Mouse (Mus musculus) lung, postnatal 0 days (tissue): ENCODE results near the gene Bptf. TPM values are rescaled to one million over a fixed set of nuclear protein-coding genes. Genes with fewer than 3 reads are reported as not detected.
"Not testable (repeated sequence)": the region's sequence is repeated elsewhere in the genome, so short reads cannot be mapped to it uniquely, and the experiment has no call there.

Experiments
- ATAC-seq: fragments of 200-750 bp; cut with Nextera tagmentation; 2 replicates; pipeline ENCODE4 v1.8.0; 2017; ENCODE audit warnings: moderate library complexity
- DNase-seq: peaks from one replicate; pipeline ENCODE4 v3.0.0-alpha.2; 2016; ENCODE audit warnings: low spot score
- H3K27ac ChIP-seq: fragments of 300-500 bp; sonication (generic); 2 replicates; pipeline ENCODE4 v1.5.1; 2014; ENCODE audit warnings: antibody characterized with exemption, mild to moderate bottlenecking, low read length, mixed read lengths
- H3K27me3 ChIP-seq: fragments of 300-500 bp; sonication (generic); replicated peaks from 2 replicates; pipeline ENCODE4 v1.6.1; 2014; ENCODE audit warnings: low read length, mixed read lengths; ENCODE audit not compliant: insufficient read depth
- H3K36me3 ChIP-seq: fragments of 300-500 bp; sonication (generic); 2 replicates; pipeline ENCODE4 v1.6.1; 2014; ENCODE audit warnings: low read length, mixed read lengths; ENCODE audit not compliant: insufficient read depth
- H3K4me1 ChIP-seq: fragments of 300-500 bp; sonication (generic); 2 replicates; pipeline ENCODE4 v1.6.1; 2014; ENCODE audit warnings: antibody characterized with exemption, low read depth, low read length, mixed read lengths; ENCODE audit not compliant: insufficient read depth
- H3K4me2 ChIP-seq: fragments of 300-500 bp; sonication (generic); replicated peaks from 2 replicates; pipeline ENCODE4 v1.6.1; 2014; ENCODE audit warnings: low read depth, mild to moderate bottlenecking, low read length, moderate library complexity, mixed read lengths
- H3K4me3 ChIP-seq: fragments of 300-500 bp; sonication (generic); 2 replicates; pipeline ENCODE4 v1.5.1; 2014; ENCODE audit warnings: low read depth, low read length
- H3K9ac ChIP-seq: fragments of 300-500 bp; sonication (generic); replicated peaks from 2 replicates; pipeline ENCODE4 v1.6.1; 2014; ENCODE audit warnings: low read depth, mild to moderate bottlenecking
- H3K9me3 ChIP-seq: fragments of 300-500 bp; sonication (generic); 2 replicates; pipeline ENCODE4 v1.6.1; 2016; ENCODE audit warnings: low read length, mixed read lengths
- CTCF ChIP-seq: IDR thresholded peaks from 2 replicates; pipeline ENCODE4 v1.5.1; 2016; ENCODE audit warnings: antibody characterized with exemption, mild to moderate bottlenecking
- EP300 ChIP-seq: IDR thresholded peaks from 2 replicates; pipeline ENCODE4 v1.6.1; 2016; ENCODE audit warnings: antibody characterized with exemption, mild to moderate bottlenecking, control low read depth
- WGBS: fragments of 180-500 bp; shearing (Covaris S2); extraction: QIAGEN DNeasy Blood & Tissue Kit; methylation state at CpG from one replicate; pipeline ENCODE4 v1.1.7; 2014; 5-methylcytosine and 5-hydroxymethylcytosine counted together
- polyA plus RNA-seq: library from polyadenylated mRNA; unstranded; fragments of >200 nt; fragmentation: Nextera tagmentation; extraction: Ambion mirVana; gene quantifications from 2 replicates; pipeline ENCODE4 v1.2.1, GENCODE M21; 2015

The Bptf gene
- polyA plus RNA-seq, 1 experiment from 2014 or later: 19.8 TPM

GRCm38 (mm10) chr11:107153645-107154044 lies 21.7 kb upstream of the Bptf start:
- ATAC-seq (no peak), DNase-seq (no peak)
- H3K9ac ChIP-seq: no peak overlapping the region
- H3K4me2 ChIP-seq: no peak overlapping the region
- H3K27me3 ChIP-seq: no peaks in the 10 kb centered on the region
- no peak for TF ChIP-seq EP300
- TF ChIP-seq CTCF: no peak
- no peaks in the 10 kb centered on the region for H3K9me3 ChIP-seq
- no peak overlapping the region for H3K4me3 ChIP-seq
- 70% methylated on average over 5 of the region's 5 CpGs for WGBS
- H3K4me1 ChIP-seq: no peaks in the 10 kb centered on the region
- H3K27ac ChIP-seq: no peak overlapping the region
- no peaks in the 10 kb centered on the region for H3K36me3 ChIP-seq

DNA sequence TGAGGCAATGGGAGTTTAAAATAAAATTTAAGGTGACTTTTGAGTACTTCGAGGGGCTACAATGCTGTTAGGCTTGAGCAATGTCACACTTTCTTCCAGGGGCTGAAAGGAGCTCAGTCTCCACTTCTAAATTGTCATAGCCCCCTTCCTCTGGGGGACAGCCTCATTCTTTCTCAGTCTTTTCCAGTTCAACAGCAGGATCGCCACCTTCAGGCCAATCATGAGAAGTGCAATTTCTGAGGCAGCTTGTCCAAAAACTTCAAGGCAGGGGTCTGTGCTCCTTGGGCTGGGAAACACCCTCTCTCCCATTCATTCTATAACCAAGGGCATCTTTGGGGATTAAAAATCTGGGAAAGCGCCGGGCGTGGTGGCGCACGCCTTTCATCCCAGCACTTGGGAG lies 19.9 kb upstream of the Bptf start:
- DNase-seq: peak; percentile 42
- no peak for ATAC-seq
- H3K4me2 ChIP-seq: no peak overlapping the region
- no peak overlapping the region for H3K9ac ChIP-seq
- 71% methylated on average over 7 of the region's 7 CpGs for WGBS
- H3K4me1 ChIP-seq: no peaks in the 10 kb centered on the region
- no peak overlapping the region for H3K4me3 ChIP-seq
- no peak overlapping the region for H3K27ac ChIP-seq
- no peaks in the 10 kb centered on the region for H3K36me3 ChIP-seq
- H3K27me3 ChIP-seq: no peaks in the 10 kb centered on the region
- no peaks in the 10 kb centered on the region for H3K9me3 ChIP-seq
- no peak for TF ChIP-seq EP300
- peak; percentile 59 for TF ChIP-seq CTCF

DNA sequence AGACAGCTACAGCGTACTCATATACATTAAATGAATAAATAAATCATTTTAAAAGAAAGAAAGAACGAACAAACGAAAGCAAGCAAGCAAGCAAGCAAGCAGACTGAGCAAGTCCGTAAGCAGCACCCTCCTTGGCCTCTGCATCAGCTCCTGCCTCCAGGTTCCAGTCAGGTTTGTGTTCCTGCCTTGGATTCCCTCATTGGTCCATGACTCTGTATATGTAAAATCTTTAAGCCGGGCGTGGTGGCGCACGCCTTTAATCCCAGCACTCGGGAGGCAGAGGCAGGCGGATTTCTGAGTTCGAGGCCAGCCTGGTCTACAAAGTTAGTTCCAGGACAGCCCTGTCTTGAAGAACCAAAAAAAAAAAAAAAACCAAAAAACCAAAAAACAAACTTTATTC lies 12.0 kb upstream of the Bptf start:
- H3K4me2 ChIP-seq, H3K36me3 ChIP-seq, H3K4me3 ChIP-seq, DNase-seq, H3K4me1 ChIP-seq, H3K27me3 ChIP-seq, H3K27ac ChIP-seq, H3K9me3 ChIP-seq, ATAC-seq, H3K9ac ChIP-seq: not testable (repeated sequence)
- WGBS: 95% methylated on average over 11 of the region's 11 CpGs

DNA sequence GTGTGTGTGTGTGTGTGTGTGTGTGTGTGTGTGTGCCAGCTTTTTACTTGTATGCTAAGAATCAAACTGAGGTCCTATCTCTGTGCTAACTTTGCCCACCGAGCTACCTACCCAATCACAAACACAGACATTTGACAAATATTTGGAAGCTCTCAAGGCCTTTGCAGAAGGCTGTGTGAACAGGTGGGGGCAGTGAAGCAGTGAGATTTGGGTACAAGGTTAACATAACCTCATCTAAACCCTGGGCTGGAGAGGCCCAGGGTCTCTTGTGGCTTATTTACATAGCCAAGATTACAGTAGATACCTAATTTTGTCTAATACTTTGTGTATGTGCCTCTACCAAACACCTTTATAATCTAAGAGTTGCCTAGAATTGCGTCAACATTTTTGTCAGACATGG lies 10.5 kb upstream of the Bptf start:
- no peak overlapping the region for H3K9ac ChIP-seq
- H3K27me3 ChIP-seq: no peaks in the 10 kb centered on the region
- 66% methylated on average over 2 of the region's 2 CpGs for WGBS
- H3K27ac ChIP-seq: no peak overlapping the region
- no peak for DNase-seq
- no peak for ATAC-seq
- H3K4me3 ChIP-seq: no peak overlapping the region
- H3K4me1 ChIP-seq: no peaks in the 10 kb centered on the region
- TF ChIP-seq EP300 (no peak), CTCF (no peak)
- H3K36me3 ChIP-seq: no peaks in the 10 kb centered on the region
- no peak overlapping the region for H3K4me2 ChIP-seq
- no peaks in the 10 kb centered on the region for H3K9me3 ChIP-seq

- TF ChIP-seq EP300 (no peak), CTCF (no peak)
- ATAC-seq (no peak), DNase-seq (no peak)
- H3K4me3 ChIP-seq: no peak overlapping the region
- no peak overlapping the region for H3K27ac ChIP-seq
- no peaks in the 10 kb centered on the region for H3K27me3 ChIP-seq
- no peaks in the 10 kb centered on the region for H3K9me3 ChIP-seq
- H3K36me3 ChIP-seq: no peaks in the 10 kb centered on the region
- H3K9ac ChIP-seq: no peak overlapping the region
- no peak overlapping the region for H3K4me2 ChIP-seq
- H3K4me1 ChIP-seq: no peaks in the 10 kb centered on the region
- 15% methylated on average over 6 of the region's 6 CpGs for WGBS
These were observed 8.8 kb upstream of the Bptf start for GRCm38 (mm10) chr11:107140756-107141155.

DNA sequence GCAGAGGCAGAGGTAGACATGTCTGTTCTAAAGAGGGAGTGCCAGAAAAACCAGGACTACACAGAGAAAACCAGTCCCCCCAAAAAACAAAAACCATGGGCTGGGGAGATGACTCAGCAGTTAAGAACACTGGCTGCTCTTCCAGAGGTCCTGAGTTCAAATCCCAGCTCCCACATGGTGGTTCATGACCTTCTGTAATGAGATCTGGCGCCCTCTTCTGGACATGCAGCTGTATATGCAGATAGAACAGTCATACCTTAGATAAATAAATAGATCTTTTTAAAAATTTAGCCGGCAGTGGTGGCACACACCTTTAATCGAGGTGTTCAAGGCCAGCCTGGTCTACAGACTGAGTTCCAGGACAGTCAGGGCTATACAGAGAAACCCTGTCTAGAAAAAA lies 6.7 kb upstream of the Bptf start:
- no peaks in the 10 kb centered on the region for H3K4me1 ChIP-seq
- DNase-seq: peak; percentile 26
- H3K27ac ChIP-seq: 0 out of 2 replicates have a peak overlapping the region, but pooled peaks have one; percentile 4
- ATAC-seq: no peak
- H3K9ac ChIP-seq: no peak overlapping the region
- no peak overlapping the region for H3K4me3 ChIP-seq
- H3K27me3 ChIP-seq: no peaks in the 10 kb centered on the region
- H3K9me3 ChIP-seq: no peaks in the 10 kb centered on the region
- TF ChIP-seq EP300: no peak
- peak; percentile 43 for TF ChIP-seq CTCF
- no peak overlapping the region for H3K4me2 ChIP-seq
- 57% methylated on average over 3 of the region's 3 CpGs for WGBS
- H3K36me3 ChIP-seq: no peaks in the 10 kb centered on the region

GRCm38 (mm10) chr11:107137593-107137992 lies 5.7 kb upstream of the Bptf start:
- 67% methylated on average over 6 of the region's 6 CpGs for WGBS
- H3K4me2 ChIP-seq: no peak overlapping the region
- no peaks in the 10 kb centered on the region for H3K36me3 ChIP-seq
- H3K27ac ChIP-seq: peak overlapping the region; percentile 4; the same call in 1 of the 2 replicates
- DNase-seq (peak; percentile 70), ATAC-seq (peak; percentile 86)
- H3K4me1 ChIP-seq: peaks cover 2% of the 10 kb centered on the region; the same call in 1 of the 2 replicates
- peak; percentile 53 for TF ChIP-seq EP300
- TF ChIP-seq CTCF: no peak
- H3K27me3 ChIP-seq: no peaks in the 10 kb centered on the region
- no peaks in the 10 kb centered on the region for H3K9me3 ChIP-seq
- H3K9ac ChIP-seq: no peak overlapping the region
- H3K4me3 ChIP-seq: no peak overlapping the region

GRCm38 (mm10) chr11:107136458-107136857 lies 4.5 kb upstream of the Bptf start:
- ATAC-seq, H3K4me1 ChIP-seq, H3K9ac ChIP-seq, H3K27ac ChIP-seq, H3K4me3 ChIP-seq, H3K36me3 ChIP-seq, DNase-seq, H3K9me3 ChIP-seq, H3K4me2 ChIP-seq, H3K27me3 ChIP-seq: not testable (repeated sequence)
- 96% methylated on average over 10 of the region's 10 CpGs for WGBS
